Mouse (Mus musculus) small intestine, adult 2 months (tissue): ENCODE measurements around the gene Atp12a.

Experiments used
- CTCF ChIP-seq: fragments of 200-500 bp; IDR thresholded peaks from 2 replicates; pipeline ENCODE4 v1.5.1; 2012; ENCODE audit warnings: low read depth, mild to moderate bottlenecking, control low read depth, inconsistent platforms, low read length, moderate library complexity, mixed read lengths; ENCODE audit not compliant: insufficient replicate concordance, insufficient read length; ENCODE audit errors: extremely low read depth
- POLR2A ChIP-seq: fragments of 200-500 bp; IDR thresholded peaks from 2 replicates; pipeline ENCODE4 v1.6.1; 2012; ENCODE audit warnings: low read depth, mild to moderate bottlenecking, control low read depth, inconsistent platforms, low read length, moderate library complexity

DNA sequence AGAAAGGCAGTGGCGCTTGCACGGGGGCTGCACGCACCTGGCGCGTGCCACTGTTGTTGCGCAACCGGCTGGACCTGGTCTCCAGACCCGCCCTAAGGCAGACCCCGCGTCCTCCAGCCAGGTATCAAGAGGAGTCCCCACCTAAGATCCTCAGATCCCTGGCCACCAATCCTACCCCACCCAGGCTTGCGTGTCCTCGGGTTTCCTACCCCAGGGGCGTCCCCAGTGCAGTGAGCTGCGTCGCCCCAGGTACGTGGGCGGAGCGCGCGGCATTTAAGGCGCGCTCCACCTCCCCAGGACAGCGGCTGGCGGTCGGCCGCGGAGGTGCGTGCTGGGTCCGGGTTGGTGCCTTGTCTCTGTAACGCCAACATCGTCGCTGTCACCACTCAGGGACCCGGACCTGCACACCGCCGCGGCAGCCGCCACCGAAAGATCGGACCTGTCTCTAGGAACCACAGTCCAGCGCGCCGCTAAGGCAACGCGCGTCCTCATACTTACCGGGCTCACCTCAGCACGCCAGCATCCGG is at the start of gene Atp12a:
- TF ChIP-seq CTCF (no peak), POLR2A (no peak)
